Mouse (Mus musculus) ES-Bruce4 (cell line): Measurements from ENCODE around the gene Nmral1.

Source experiments
- CTCF ChIP-seq: IDR thresholded peaks from one replicate; pipeline ENCODE4 v1.8.1; 2011; ENCODE audit warnings: low read depth, low read length
- POLR2A ChIP-seq: IDR thresholded peaks from one replicate; pipeline ENCODE4 v1.8.1; 2011; ENCODE audit warnings: low read length; ENCODE audit not compliant: insufficient read depth

DNA sequence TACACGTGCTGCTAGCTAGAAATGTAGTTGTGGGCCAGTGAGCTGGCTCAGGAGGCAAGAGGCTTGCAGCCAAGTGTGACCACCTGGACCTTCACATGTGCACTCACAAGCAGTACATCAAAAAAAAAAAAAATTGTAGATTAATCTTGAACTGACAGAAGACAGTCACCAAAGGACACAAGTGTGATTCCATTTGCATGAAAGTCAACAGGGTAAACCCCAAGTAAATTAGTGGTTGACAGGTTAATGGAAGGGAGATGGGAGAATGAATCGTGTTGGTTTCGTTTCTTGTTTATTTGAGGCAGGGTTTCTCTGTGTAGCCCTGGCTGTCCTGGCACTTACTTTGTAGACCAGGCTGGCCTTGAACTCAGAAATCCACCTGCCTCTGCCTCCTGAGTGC, 1.3 kb downstream of the Nmral1 start:
- TF ChIP-seq CTCF, result no peak
- no peak for TF ChIP-seq POLR2A
